Mouse (Mus musculus): Measurements from ENCODE around the gene Zfp362.

The Zfp362 gene

DNA sequence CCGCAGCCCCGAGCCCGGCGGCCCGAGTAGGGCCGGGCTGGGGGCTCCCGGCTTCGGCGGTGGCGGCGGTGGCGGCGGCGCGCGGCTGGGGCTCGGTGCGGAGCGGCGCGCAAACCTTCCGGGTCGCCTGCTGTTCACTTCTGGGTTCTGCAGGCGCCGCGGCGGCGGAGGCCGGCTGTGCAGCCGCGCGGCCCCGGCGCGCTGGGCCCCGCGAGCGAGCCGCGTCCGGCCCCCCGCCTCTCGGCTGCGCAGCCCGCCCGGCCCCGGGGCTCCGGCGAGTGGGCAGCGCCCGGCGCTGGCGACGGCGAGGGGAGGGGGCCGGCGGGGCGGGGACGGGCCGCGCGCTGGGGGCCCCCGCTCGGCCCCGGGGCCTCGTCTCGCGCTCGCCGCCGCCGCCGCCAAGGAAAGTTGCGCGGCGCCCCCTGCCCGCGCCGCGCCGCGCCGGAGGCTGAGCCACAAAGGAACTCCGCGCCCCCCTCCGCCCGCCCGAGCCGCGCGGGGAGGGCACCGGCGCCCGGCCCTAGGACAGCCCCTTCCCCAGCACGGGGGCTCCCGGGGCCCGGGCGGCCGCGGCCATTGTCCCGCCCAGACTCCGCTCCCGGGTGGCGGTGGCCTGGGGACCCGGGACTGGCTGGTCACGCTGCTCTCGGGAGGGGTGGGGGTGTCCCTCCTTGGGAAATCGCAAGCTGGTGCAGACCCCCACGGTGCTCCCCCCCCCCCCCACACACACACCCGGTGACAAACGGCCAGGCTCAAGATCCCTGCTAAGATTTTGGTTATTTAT, at the start of gene Zfp362:
Gene Zfp362, minus strand, starts transcription at position 3 of the 784 bp plus-strand sequence.
- peak; percentile 46; the same call in 1 of the 2 replicates for ATAC-seq (ENCODE audit: insufficient number of reproducible peaks, low FRiP score, low TSS enrichment)

DNA sequence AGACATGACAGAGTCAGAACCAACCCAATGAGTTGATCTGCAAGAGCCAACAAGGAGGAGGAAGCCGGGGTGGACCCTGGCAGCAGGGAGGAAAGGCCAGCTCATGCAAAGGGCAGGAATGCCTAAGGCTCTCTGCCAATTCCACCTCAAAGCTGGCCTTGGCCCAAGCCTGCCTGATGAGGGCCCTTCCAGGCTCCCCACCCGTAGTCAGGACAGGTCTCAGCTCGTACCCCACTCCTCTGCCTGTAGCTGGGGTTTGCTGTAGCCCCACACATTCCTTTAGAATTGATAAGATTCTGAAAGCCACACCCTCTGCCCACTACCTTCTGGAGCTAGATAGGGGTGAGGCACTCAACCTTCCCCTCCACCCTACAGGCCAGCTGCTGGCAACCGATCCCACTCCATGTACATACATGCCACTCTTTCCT, 49.8 kb upstream of the Zfp362 start:
- ATAC-seq (ENCODE audit: insufficient number of reproducible peaks, low FRiP score, low TSS enrichment) = no peak

DNA sequence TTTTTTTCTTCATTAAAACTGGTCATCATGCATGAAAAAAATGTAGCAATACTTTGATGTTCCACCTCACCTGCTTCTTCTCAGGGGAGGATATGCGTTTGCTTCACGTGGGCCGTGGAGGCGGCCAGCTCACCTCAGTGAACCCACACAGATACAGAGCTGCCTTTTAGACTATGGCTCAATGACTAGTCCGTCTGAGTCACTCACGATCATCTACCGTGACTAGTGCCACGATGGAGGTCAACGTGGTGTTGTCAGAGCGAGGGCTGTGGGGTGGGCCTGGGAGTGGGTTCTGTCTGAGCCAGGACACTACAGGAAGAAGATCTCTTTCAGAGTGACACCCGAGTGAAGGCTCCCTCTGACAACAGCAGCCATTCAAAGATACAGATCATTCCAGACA, 47.3 kb upstream of the Zfp362 start:
- no peak for ATAC-seq (ENCODE audit: insufficient number of reproducible peaks, low FRiP score, low TSS enrichment)

DNA sequence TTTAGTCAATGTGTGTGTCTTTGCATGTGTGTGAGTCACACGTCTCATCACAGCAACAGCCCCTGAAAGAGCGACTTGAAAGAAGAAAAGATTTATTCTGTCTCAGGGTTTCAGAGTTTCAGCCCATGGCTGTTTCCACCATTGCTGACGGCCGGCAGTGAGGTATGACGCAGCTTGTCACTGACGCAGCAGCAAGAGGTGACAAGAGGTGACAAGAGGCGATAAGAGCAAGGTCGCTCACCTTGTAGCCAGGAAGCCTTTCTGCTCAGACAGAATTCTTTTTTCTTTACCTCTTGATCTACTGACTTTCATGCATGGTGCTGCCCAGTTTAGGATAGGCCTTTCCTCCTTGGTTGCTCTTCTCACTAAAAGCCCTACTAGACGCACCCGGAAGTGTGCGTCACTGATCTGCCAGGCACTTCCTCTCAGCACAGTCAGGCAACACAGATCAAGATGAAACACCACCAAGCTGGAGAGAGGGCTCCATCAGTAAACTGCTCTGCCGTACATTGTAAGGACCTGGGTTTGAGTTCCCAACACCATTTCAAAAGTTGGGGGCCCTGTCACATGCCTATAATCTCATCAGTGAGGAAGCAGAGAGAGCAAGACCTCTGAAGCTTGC, 46.5 kb upstream of the Zfp362 start:
- no peak for ATAC-seq (ENCODE audit: insufficient number of reproducible peaks, low FRiP score, low TSS enrichment)

DNA sequence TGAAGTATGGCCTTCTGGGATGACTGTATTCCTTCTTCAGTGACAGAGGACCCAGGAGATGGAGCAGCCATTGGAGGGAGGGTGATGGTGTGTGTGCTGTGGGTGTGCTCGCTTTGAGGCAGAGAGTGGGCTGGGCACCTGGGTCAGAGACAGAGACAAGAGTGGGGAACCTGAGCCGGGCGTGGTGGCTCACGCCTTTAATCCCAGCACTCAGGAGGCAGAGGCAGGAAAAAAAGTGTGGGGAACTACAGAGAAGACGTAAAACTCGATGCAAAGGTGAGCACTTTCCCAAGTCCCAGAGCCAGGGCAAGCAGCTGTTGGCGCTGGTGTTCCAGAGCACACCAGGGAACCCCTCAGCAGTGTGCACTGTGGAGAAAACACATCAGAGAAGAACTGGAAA, 43.8 kb upstream of the Zfp362 start:
- no peak for ATAC-seq (ENCODE audit: insufficient number of reproducible peaks, low FRiP score, low TSS enrichment)

DNA sequence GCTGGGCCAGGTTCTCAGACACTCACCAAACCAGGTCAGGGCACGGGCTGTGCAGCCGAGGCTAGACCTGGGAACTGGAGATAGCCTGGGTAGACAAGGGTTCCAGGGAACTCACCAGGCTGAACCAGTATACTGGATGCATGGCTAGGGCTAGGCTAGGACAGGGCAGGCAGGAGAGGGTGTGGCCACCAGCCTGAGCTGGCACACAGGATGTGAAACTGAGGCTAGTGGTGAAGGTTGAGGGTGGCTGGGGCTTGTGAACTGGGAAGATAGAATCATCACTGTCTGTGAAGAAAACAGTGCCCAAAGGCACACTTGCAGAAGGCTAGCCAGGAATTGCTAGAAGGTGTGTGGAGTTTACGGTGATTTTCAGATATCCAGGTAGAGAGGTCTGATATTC, 43.1 kb upstream of the Zfp362 start:
- ATAC-seq (ENCODE audit: insufficient number of reproducible peaks, low FRiP score, low TSS enrichment) = no peak

DNA sequence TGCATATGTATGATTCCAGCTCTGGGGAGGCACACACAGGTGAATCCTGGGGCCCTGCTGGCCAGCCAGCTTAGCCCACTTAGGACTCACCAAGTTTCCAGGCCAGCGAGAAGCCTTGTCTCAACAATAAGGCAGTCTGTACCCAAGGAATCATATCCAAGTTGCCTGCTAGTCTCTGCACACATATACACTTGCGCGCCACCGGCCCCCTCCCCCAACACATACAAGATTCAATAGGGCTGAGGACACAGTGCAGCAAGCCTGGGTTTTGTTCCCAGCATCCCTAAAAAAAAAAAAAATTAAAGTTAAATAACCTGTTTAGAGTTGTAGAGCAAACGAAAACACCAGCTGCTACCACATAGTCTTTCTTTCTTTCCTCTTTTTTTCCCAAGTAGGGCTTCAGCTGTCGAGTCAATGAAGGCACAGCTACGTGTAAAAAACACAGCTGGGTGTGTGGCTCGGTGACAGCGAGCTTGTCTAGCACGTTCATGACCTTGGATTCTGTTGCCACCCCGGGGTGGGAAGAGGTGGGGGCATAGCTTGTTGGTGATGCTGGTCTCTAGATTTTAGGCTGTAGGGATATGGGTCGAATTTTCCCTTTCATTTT, 39.6 kb upstream of the Zfp362 start:
- ATAC-seq (ENCODE audit: insufficient number of reproducible peaks, low FRiP score, low TSS enrichment) = no peak

DNA sequence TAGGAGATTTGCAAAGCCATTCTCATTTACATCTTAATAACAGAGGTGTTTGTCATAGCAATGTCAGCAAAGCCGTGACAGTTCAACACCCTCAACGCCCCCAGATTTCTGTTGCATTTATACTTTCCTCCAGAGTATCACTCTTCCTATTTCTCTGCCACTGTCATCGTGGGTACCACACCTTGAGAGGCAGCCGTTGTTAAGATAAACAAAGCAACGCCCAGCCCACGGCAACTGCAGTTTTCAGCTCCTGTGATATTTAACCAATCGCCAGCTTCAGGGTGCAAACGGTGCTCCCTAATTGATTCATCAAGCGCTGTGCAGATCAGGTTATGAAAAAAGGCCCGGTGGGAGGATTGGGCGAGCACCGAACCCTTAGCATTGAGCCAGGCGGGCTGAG, 38.7 kb upstream of the Zfp362 start:
- no peak for ATAC-seq (ENCODE audit: insufficient number of reproducible peaks, low FRiP score, low TSS enrichment)

DNA sequence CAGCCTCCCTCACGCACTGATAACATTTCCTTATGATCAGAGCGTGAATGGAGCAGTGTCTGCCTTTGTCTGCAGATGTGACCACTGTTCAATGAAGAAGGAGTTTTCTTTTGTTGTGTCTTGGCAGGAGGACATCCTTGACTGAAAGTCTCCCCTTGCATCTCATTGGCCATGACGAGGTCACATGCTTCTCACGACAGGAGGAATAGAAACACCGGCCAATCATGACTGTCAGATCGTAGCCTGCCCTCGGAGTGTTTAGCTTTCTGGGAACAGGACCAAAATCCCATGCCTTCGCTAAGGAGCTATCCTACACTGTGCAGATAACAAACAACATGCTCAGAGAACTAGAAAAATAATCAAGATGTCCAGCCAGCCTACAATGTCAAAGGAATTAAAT, 35.4 kb upstream of the Zfp362 start:
- ATAC-seq (ENCODE audit: insufficient number of reproducible peaks, low FRiP score, low TSS enrichment) = no peak

DNA sequence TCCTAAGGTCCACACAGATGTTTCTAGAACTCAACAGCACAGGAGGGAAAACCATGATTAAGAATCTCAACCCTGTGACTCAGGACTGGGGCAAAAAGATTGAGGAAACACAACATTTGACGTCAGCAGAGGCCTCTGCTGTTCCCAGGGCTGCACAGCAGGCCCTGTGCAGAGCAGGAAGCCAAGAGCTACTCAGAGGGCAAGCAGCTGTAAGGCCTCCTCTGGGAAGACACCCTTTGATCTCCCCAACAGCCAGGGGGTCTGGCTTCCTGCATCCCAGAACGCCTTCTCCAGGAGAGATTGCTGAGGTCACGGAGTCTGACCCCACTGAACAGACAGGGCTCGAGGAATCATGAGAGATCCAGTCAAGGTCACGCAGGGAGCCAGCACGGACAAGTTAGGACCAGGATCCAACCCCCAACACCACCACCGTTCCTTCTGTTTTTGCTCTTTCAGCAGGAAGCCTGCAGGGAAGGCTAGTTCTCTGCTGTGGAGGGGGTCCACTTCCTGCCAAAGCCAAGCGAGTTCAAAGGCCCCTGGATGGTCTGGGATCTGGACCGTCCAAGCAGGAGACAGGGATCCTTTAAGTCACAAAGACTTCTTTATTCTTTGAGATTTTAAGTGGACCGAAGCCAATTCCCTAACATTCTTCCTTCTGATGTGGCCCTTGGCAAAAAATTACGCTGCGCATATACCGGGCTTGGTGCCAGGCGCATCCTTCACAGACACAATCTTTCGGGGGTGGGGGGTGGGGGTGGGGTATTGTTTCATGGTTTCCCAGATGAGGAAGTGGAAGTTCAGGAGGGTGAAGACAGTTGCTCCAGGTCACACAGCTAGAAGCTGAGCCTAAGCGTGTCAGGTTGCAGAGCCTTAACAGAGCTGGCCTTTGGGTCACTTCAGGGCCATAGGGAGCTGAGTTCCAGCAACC, 34.2 kb upstream of the Zfp362 start:
- ATAC-seq (ENCODE audit: insufficient number of reproducible peaks, low FRiP score, low TSS enrichment) = no peak

DNA sequence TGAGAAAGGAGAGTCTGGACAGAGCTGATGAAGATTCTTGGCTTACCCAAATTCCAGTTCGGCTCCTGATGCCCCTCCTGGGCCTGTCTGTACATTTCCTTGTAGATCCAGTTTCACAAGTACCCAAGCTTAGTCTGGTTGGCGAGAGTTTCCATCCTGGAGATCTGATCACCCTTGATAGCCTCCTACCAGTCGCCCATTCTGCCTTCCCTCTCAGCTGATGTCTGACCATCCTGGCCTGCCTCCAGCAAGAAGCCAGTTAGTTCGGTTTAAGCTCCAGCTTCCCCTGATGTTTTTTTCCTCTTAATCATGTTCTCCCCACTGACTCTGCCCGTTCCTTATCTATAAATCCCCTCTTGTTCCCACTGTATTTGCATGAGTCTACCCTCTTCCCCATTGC, 32.4 kb upstream of the Zfp362 start:
- ATAC-seq (ENCODE audit: insufficient number of reproducible peaks, low FRiP score, low TSS enrichment) = no peak

DNA sequence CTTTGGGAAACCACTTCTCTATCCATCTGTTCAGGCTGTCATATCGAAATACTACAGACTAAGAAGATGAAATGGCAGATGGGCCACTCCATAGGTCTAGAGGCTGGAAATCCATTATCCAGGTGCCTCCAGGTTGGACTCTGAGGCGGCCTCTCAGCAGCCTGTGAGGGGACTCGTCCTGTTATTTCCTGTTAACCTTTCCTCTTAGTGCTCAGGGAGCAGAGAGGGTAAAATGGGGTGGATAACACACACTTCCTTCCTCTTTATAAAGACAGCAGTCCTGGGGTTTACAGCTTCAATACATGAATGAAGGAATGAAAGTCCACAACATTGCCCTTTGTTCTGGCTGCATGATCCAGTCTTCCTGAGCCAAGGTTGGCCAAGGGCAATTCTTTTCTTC, 18.3 kb upstream of the Zfp362 start:
- ATAC-seq (ENCODE audit: insufficient number of reproducible peaks, low FRiP score, low TSS enrichment) = no peak

DNA sequence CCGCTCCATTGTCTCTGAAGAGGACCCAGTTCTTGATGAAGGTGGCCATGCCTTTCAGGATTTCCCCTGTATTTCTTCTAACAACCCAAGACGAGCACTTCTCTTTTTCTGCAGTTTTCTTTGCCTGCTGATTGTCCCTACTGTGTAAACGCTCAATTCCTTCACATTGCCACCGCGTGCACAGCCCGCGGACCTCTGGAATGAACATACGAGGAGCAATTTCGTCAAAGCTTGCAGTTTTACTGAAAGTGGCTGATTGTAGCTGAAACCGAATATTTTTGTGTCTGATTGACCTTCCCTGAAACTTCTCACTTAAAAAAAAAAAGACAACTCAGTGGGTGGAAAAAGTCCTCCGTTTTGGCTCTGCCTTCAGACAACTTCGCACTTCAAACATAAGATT, 14.7 kb upstream of the Zfp362 start:
- no peak for ATAC-seq (ENCODE audit: insufficient number of reproducible peaks, low FRiP score, low TSS enrichment)

DNA sequence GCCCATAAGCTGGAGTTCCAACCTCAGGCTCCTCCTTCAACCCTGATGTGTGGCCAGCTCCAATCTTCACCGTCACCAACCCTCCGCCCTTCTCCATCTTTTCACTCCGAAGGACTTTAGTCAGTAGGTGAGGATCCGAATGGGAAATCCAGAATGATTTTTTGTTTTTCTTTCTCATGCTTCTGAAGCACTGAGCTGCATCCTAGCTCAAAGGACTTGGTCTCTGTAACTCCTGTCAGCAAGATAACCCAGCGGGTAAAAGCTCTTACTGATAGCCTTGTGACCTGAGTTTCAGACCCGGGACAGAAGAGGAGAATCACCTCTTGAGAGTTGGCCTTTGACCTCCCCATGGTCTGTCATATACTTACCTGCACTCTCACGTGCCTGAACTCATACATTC, 11.2 kb upstream of the Zfp362 start:
- ATAC-seq (ENCODE audit: insufficient number of reproducible peaks, low FRiP score, low TSS enrichment) = no peak

DNA sequence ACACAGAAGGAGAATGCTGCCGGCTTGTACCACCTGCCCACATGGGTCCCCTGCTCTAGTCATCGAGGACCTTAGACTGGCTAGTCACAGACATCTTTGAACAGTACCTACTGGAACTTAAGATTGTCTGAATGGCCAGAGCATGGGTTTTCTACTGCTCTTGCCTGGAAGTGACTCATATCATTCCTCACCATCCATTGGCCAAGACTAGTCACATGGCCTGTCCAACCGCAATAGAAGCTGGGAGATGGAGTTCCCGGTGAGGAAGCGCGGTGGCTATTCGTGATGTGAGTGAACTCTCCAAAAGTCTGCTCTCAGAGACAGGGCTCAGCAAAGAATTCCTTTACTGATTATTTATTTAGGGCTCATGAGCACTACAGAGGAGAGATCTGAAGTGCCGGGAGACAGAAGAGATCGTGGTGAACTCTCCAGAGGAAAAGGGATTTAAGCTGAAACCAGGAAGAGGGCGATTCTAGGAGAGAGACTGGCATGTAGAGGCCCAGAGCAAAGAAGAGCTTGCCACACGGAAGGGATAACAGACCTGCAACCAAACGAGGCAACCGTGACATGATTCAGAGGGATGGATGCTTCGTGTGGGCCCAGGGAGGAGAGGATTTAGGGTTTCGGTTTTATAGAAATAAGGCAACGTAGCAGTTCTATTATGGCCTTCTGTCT, 5.7 kb upstream of the Zfp362 start:
- peak; percentile 88 for ATAC-seq (ENCODE audit: insufficient number of reproducible peaks, low FRiP score, low TSS enrichment)

DNA sequence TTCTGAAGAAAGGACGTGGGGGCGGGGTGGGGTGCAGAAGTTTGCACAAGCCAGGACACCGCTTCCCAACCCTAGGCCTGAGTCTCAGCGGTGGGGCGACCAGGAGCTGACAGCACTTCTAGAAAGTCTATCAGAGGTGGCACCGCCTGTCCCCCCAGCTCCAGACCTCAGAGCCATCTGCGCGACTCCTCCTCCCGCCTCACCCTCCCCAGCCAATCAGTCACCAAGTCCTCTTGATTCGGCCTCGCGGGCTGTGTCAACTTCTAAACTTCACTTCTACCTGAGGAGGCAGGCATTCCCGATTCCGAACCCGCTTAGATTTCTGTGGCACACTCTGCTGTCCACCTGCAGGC, 958 bp upstream of the Zfp362 start:
- ATAC-seq (ENCODE audit: insufficient number of reproducible peaks, low FRiP score, low TSS enrichment) = 0 out of 2 replicates have a peak, but pooled peaks have one; percentile 47

DNA sequence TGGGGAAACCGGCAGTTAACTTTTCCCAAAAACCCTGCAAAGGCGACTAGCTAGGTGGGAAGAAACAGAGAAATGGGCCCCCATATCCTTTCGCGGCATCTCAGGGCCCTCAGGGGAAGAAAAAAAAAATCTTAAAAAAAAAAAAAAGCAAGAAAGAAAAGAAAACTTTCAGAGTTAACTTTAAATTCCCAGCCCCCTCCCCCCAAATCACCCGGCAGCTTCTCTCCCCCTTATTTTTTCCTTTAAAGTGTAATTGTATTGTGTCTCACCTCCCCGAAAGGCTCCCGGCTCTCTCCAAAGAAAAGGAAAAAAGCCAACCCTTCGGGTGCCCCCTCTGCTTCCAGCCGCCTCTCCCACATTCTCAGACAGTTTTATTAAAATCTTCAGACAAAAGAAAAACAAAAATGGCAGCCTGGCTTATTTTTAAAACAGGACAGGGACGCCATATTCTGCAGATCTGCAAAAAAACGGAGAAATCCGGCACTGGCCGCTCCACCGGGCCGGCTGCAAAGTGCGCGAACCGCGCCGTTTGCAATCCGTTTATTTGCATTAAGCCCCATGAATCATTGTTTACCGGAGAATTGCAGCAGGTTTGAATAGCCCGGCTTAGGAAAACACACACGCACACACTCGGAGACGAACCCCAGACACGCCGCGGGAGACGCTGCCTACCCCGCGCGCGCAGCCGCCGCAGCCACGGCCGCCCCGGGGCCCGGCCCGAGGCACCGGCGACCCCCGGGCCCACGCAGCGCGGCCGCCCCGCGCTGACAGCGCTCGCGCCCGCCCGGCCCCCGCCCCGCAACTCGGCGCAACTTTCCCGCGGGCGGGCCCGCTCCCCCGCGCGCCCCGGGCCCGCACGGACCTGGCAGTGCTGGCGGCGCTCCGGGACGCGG, 449 bp downstream of the Zfp362 start:
- ATAC-seq (ENCODE audit: insufficient number of reproducible peaks, low FRiP score, low TSS enrichment) = 0 out of 2 replicates have a peak, but pooled peaks have one; percentile 3

DNA sequence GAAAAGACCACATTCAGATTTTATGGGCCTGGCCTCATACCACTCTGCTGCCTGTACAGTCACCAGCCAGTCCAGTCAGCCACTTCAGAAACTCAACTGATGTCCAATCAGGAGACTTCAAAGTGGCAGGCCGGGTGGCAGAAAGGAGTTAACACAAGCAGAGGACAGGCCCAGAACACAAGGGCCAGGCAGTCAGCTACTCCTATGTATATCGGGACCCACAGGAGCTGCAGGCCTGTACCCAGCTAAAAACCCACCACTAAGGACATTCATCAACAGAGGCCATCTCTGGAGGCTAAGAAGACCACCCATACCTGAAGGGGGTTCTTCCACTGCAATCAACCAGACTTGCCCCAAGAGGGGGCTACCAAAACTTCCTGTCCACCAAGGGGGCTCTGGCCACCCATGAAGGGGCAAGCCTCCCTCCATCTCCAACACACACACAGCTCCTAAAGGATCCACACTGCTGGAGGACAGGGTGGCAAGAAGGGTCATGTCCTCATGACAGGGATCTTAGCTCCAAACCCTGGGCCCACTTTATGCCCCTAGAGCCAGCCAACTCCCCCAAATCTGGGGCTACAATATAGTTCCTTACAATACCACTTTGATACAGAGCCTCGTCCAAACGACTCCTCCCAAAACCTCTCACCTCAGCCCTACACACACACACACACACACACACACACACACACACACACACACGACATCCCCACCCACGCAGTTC, 1.3 kb downstream of the Zfp362 start:
- ATAC-seq (ENCODE audit: insufficient number of reproducible peaks, low FRiP score, low TSS enrichment) = no peak
